Mouse (Mus musculus): Measurements from ENCODE around the gene Pdlim4.
A peak's percentile ranks its signal among the peaks of the same experiment; 100 is the strongest.

Pdlim4 gene

GRCm38 (mm10) chr11:54091726-54092125, 22.9 kb upstream of the Pdlim4 start:
- DNase-seq, result peak in 1 of 2 experiments; percentile 3

GRCm38 (mm10) chr11:54090091-54090879, 21.5 kb upstream of the Pdlim4 start:
- DNase-seq, result peak in 1 of 2 experiments; percentile 2

- DNase-seq, result peak; percentile 87 to 92
Measured at GRCm38 (mm10) chr11:54088947-54089317, 20.1 kb upstream of the Pdlim4 start.

DNA sequence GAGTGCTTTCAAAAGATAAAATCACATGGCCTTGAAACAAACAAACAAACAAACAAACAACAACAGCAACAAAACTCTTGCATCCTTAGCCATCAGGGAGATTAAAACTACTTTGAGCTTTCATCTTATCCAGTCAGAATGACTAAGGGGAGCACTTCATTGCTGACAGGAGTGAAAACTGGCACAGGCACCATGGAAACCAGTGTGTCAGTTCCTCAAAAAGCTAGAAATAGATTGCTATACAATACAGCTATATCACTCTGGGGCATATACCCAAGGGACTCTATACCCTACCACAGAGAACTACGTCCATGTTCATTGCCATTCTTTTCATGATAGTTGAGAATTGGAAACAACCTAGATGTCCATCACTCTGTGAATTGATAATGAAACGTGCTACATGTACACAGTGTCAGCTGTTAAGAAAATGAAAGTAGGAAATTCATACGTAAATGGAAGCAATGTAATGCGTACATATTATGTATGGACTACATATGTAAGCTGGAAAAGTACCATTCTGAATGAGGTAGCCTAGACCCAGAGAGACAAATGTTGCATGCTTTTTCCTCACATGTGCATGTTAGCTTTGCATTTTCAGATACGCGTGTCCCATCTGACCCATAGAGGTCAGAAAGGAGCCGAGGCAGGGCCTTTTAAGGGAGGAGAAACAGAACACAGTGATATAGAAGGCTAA, 19.6 kb upstream of the Pdlim4 start:
- no peak for DNase-seq

DNA sequence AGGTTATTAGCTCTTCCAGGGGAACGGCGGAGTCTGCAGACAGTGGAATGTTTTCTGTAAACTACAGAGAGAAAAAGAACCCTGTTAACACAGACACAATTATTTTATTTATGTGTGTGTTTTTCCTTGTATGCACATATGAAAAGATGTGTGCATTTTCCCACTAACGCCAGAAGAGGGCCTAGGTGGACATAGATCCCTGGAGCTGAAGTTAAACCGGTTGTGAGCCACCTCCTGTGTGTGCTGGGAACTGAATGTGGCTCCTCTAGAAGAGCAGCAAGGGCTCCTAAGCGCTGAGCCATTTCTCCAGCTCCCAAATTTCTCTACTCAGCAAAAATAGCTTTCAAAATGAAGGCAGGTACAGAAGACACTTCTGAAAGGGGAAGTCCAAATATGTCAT, 17.0 kb upstream of the Pdlim4 start:
- DNase-seq, result no peak

DNA sequence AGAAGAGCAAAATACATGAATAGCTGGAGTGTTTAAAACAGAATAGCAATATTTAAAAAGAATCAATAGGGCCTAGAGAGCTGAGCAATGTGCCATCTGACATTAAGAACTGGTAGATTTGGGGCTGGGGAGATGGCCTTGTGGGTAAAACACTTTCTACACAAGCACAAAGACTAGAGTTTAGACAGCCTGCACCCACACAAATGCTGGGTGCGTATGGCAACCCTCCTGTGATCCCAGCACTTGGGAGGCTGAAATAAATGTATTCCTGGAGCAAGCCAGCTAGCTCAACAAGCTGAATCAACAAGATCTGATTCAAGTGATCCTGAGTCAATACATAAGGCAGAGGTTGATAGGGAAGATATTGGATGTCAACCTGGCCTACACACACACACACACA, 16.2 kb upstream of the Pdlim4 start:
- DNase-seq, result no peak

- no peak for DNase-seq
Measured at GRCm38 (mm10) chr11:54082725-54083124, 13.9 kb upstream of the Pdlim4 start.

DNA sequence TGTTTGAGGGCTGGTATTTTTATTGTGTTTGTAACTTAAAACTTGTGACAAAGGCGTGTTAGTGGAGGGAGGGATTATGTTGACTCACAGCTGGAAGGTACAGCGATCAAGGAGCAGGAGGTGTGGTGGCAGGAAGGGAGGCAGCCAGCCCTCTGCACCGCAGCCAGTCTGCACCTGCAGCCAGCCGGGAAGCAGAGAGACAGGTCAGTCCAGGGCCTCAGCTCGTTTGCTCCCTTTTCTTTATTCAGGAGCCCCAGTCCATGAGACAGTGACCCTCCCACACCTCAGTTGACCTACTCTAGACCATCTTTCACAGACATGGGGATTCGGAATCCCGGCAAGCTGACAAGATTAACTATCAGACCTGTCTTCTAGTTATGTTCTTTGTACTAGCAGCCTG, 11.6 kb upstream of the Pdlim4 start:
- no peak for DNase-seq

- DNase-seq, result no peak
Measured at GRCm38 (mm10) chr11:54076101-54076500, 7.3 kb upstream of the Pdlim4 start.

DNA sequence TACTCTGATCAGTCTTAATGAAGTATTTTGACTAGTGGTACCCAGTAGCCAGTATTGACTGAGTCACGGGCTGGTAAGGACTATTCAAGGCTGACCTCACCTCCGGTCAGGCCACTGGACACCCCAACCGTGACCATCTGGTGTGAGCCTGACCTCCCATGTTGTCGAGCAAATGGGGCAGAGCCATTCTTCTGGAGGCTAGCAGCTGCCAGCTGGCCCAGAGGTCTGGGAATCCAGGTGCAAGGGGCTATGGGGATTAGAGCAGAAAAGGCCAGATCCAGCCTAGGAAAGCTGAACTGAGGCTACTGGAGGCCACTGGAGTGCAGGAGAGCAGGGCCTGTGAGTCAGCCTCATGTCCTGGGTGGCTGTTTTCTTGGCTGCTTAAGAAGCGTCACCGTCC, 6.5 kb upstream of the Pdlim4 start:
- DNase-seq, result no peak

DNA sequence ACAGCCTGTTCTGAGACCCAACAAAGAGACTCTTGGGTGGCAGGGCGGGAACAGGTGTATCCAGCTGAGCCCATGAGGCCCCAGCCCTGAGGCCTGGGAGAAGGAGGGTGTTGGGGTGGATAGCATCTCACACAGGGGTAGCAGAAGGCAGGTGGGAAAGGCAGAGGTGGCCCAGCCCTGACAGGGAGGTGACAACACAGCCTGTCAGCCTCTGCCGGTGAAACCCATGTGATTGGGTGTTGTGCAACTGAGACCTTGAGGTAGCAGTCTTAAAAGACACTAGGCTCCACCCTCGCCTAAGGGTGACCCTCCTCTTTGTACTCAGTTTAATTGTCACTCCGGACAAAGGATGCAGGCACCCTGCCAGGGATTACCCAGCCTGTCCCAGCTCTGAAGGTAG, 4.5 kb upstream of the Pdlim4 start:
- no peak for DNase-seq

DNA sequence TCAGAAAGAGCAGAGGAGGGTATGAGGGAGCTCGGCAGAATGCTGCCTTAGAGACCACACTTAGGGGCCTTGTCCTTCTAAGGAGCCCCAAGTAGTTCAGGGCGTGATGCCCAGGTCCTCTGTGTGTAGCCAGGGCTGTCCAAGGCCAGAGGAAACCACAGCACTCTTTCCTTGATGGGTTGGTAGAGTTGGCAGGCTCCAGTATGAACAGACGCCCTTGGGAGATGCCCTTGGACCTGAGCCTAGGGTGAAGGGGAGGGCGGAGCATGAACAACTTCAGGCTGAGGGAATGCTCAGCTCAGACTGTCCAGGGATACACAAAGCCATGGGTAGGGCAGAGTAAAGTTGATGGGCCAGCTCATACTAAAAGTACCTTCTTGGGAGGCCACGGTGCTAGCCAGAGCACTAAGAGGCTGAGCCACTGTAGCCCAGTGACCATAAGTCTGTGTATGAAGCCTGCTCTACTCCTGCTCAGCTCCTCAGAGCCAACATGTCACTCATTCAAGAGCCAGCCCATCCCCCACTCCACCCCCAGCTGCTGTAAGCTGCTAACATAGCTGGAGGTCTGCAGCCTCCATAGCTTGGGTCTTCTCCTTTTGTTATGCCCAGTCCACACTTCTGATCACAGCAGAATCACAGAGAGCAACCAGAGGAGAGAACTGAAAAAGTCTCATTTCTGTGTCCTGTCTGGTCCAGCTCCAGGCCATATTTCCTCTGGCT, 3.1 kb upstream of the Pdlim4 start:
- DNase-seq, result peak; percentile 47 to 65

GRCm38 (mm10) chr11:54067996-54068519, 756 bp downstream of the Pdlim4 start:
- DNase-seq, result no peak

DNA sequence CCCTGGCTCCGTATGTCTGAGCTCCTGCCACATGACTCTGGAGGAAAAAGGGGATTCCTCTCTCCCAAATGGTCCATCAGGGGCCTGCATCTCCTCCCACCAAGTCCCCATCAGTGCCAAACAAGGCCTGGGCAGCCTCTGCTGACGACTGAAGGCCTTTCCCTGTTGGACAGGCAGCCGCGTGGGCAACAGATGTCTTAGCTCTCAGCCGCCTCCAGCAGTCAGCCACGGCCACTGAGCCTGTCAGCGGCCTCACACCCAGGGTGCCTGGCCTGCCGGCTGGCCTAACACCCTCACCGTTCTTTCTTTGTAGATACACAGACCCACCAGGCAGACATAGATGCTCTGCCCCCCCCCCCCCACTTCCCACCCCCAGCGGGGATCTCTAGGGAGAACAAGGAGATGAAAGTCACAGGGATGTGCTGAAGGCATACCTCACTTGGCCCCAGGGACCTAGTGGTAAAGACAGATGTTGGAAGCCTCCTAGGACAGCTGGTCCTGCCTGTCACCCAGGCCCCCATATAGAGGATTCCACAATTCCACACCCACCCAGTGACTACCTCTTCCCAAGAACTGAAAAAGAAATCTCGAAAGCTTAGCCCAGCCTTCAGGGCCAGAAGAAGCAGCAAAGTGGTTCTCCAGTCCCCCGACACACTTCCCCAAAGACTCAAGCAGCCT, 1.4 kb downstream of the Pdlim4 start:
- no peak for DNase-seq

DNA sequence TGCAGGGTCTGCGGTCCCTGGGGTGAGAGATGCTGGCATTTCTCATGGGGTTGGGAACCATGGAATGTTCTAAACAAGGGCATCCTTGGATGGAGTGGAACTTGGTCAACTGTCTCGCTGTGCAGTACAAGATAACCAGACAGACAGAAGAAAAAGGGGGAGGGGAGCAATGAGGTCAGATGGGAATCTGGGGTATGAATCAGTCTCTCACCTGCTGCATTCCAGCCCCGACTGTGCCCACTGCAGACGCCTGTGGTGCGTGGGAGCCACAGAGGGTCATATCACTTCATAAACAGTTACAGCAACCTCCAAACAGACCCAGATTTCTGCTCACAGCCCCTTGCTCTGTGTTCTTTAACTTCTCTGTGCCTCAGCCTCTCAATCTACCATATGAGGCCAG, 2.4 kb downstream of the Pdlim4 start:
- DNase-seq, result no peak

GRCm38 (mm10) chr11:54065915-54066178, 3.0 kb downstream of the Pdlim4 start:
- DNase-seq, result no peak

GRCm38 (mm10) chr11:54065106-54065914, 3.5 kb downstream of the Pdlim4 start:
- no peak for DNase-seq

DNA sequence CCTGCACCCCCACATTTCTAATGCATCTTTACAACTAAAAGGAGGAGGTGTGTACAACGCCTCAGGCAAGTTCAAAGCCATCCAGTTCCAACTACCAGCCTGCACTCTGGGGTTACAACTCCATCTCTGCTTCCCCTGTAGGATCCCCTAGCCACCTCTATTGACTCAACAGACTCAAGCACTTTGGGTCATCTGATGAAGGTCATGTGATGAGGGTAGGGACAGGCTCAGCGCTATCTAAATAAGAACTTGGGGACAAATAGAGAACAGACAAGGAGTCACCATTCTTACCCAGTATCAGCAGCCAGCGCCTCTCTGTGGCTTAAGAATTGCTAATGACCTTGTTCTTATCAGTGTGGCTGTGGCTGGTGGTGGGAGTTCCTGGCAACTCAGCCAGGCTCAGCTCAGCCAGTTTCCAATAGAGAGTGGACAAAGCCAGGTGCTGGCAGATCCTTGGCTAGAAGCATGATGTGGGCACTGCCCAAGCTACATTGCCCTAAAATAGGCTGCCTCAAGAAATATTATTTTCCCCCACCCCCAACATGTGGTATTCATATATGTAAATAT, 4.3 kb downstream of the Pdlim4 start:
- DNase-seq, result no peak

DNA sequence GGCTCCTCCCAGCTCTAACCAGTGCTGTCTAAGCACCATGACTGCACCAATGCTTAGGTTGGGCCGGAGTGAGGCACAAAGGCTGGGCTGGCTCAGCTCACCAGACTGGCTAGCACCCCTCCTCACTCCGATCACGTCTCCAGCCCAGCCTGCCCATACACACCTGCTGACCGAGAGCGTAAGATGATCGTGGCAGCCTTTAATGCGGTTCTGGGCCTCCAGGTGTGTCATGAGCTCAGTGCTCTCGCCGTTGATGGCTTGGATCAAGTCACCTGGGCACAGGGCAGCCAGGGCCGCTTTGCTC, 5.4 kb downstream of the Pdlim4 start:
- no peak for DNase-seq

GRCm38 (mm10) chr11:54062753-54063471, 5.9 kb downstream of the Pdlim4 start:
- DNase-seq, result no peak

GRCm38 (mm10) chr11:54062086-54062752, 6.6 kb downstream of the Pdlim4 start:
- peak; percentile 55 to 75 for DNase-seq
